Mouse (Mus musculus): Measurements from ENCODE around the gene Odam. TPM values are rescaled to one million over a fixed set of nuclear protein-coding genes. Genes with fewer than 3 reads are reported as not detected.

Gene Odam
- not detected for polyA plus RNA-seq (2014; fragmentation: Illumina TruSeq; extraction: RNeasy Lipid Tissue Mini Kit (QIAGEN cat#74804); ENCODE audit: low replicate concordance)

GRCm38 (mm10) chr5:87884729-87885128 is at the start of gene Odam:
Odam (plus strand) TSS chr5:87885029.

GRCm38 (mm10) chr5:87925372-87925771 is 40.5 kb downstream of the Odam start, which contains the start of gene Csn3:
Csn3 (plus strand) TSS chr5:87925579.

Other genes with a start within 250 kb of the Odam start
- not detected for gene Csn1s1, start 218.8 kb upstream of the Odam start, polyA plus RNA-seq (2014; fragmentation: Illumina TruSeq; extraction: RNeasy Lipid Tissue Mini Kit (QIAGEN cat#74804); ENCODE audit: low replicate concordance)
- gene Csn2, start 185.4 kb upstream of the Odam start, polyA plus RNA-seq (2014; fragmentation: Illumina TruSeq; extraction: RNeasy Lipid Tissue Mini Kit (QIAGEN cat#74804); ENCODE audit: low replicate concordance), result not detected
- not detected for gene Csn1s2a, start 110.5 kb upstream of the Odam start, polyA plus RNA-seq (2014; fragmentation: Illumina TruSeq; extraction: RNeasy Lipid Tissue Mini Kit (QIAGEN cat#74804); ENCODE audit: low replicate concordance)
- not detected for gene Csn1s2b, start 76.9 kb upstream of the Odam start, polyA plus RNA-seq (2014; fragmentation: Illumina TruSeq; extraction: RNeasy Lipid Tissue Mini Kit (QIAGEN cat#74804); ENCODE audit: low replicate concordance)
- not detected for gene Prr27, start 59.3 kb upstream of the Odam start, polyA plus RNA-seq (2014; fragmentation: Illumina TruSeq; extraction: RNeasy Lipid Tissue Mini Kit (QIAGEN cat#74804); ENCODE audit: low replicate concordance)
- not detected for gene Csn3, start 40.5 kb downstream of the Odam start, polyA plus RNA-seq (2014; fragmentation: Illumina TruSeq; extraction: RNeasy Lipid Tissue Mini Kit (QIAGEN cat#74804); ENCODE audit: low replicate concordance)
- gene 2310003L06Rik, start 84.4 kb downstream of the Odam start, polyA plus RNA-seq (2014; fragmentation: Illumina TruSeq; extraction: RNeasy Lipid Tissue Mini Kit (QIAGEN cat#74804); ENCODE audit: low replicate concordance), result not detected
- not detected for gene Gm28434, start 84.5 kb downstream of the Odam start, polyA plus RNA-seq (2014; fragmentation: Illumina TruSeq; extraction: RNeasy Lipid Tissue Mini Kit (QIAGEN cat#74804); ENCODE audit: low replicate concordance)
- gene Cabs1, start 94.4 kb downstream of the Odam start, polyA plus RNA-seq (2014; fragmentation: Illumina TruSeq; extraction: RNeasy Lipid Tissue Mini Kit (QIAGEN cat#74804); ENCODE audit: low replicate concordance), result 0.37 TPM
- not detected for gene Smr3a, start 117.5 kb downstream of the Odam start, polyA plus RNA-seq (2014; fragmentation: Illumina TruSeq; extraction: RNeasy Lipid Tissue Mini Kit (QIAGEN cat#74804); ENCODE audit: low replicate concordance)
- gene Smr2, start 201.5 kb downstream of the Odam start, polyA plus RNA-seq (2014; fragmentation: Illumina TruSeq; extraction: RNeasy Lipid Tissue Mini Kit (QIAGEN cat#74804); ENCODE audit: low replicate concordance), result not detected
- not detected for gene Gm11116, start 226.5 kb downstream of the Odam start, polyA plus RNA-seq (2014; fragmentation: Illumina TruSeq; extraction: RNeasy Lipid Tissue Mini Kit (QIAGEN cat#74804); ENCODE audit: low replicate concordance)